Mouse (Mus musculus) heart, embryonic 12.5 days (tissue): ENCODE data around the gene Atg10. TPM values are rescaled to one million over a fixed set of nuclear protein-coding genes. Genes with fewer than 3 reads are reported as not detected.

Experiments
- ATAC-seq: fragments of 200-750 bp; cut with Nextera tagmentation; 2 replicates; pipeline ENCODE4 v1.8.0; 2017; ENCODE audit warnings: moderate TSS enrichment, moderate library complexity; ENCODE audit not compliant: insufficient number of reproducible peaks, low FRiP score
- H3K27ac ChIP-seq: fragments of 300-500 bp; sonication (generic); 2 replicates; pipeline ENCODE4 v1.5.1; 2016; ENCODE audit warnings: mild to moderate bottlenecking, moderate library complexity; ENCODE audit not compliant: poor library complexity, severe bottlenecking
- H3K27me3 ChIP-seq: fragments of 300-500 bp; sonication (generic); replicated peaks from 2 replicates; pipeline ENCODE4 v1.6.1; 2016; ENCODE audit warnings: mild to moderate bottlenecking, moderate library complexity
- H3K36me3 ChIP-seq: fragments of 300-500 bp; sonication (generic); 2 replicates; pipeline ENCODE4 v1.6.1; 2016; ENCODE audit warnings: mild to moderate bottlenecking, moderate library complexity
- H3K4me1 ChIP-seq: fragments of 300-500 bp; sonication (generic); replicated peaks from 2 replicates; pipeline ENCODE4 v1.6.1; 2016; ENCODE audit warnings: mild to moderate bottlenecking
- H3K4me2 ChIP-seq: fragments of 300-500 bp; sonication (generic); 2 replicates; pipeline ENCODE4 v1.6.1; 2016; ENCODE audit warnings: mild to moderate bottlenecking, moderate library complexity
- H3K4me3 ChIP-seq: fragments of 300-500 bp; sonication (generic); 2 replicates; pipeline ENCODE4 v1.5.1; 2016; ENCODE audit warnings: mild to moderate bottlenecking
- H3K9ac ChIP-seq: fragments of 300-500 bp; sonication (generic); 2 replicates; pipeline ENCODE4 v1.6.1; 2016; ENCODE audit warnings: mild to moderate bottlenecking, moderate library complexity
- H3K9me3 ChIP-seq: fragments of 300-500 bp; sonication (generic); replicated peaks from 2 replicates; pipeline ENCODE4 v1.6.1; 2016; ENCODE audit warnings: mild to moderate bottlenecking, moderate library complexity
- whole genome bisulfite sequencing: fragments of 180-500 bp; shearing (Covaris S2); methylation state at CpG from one replicate; pipeline ENCODE4 v1.1.7; 2016; 5-methylcytosine and 5-hydroxymethylcytosine counted together
- polyA plus RNA-seq: library from polyadenylated mRNA; unstranded; fragments of >200 nt; fragmentation: Nextera tagmentation; extraction: Ambion mirVana; gene quantifications from 2 replicates; pipeline ENCODE4 v1.2.1, GENCODE M21; 2016

Gene Atg10
- polyA plus RNA-seq, 1 experiment from 2014 or later = 25.5 TPM

DNA sequence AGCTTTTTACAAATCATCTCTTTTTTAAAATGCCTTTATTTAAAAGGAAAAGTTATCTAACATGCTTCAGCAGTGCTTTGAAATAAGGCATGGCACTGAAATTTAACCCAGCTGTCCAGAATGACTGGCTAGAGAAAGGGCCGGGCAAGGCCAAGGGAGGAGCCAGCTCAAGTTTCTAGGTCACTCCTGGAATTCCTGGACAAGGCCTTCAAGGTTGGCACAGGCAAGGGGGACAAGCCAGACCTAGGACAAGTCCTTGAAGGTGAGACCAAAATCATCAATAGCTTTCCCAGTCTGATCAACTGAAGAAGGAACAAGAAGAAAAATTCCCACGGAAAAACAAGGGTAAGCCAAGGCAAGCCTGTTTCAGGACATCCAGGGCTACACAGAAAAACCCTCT lies 63.9 kb downstream of the Atg10 start:
- no peaks in the 10 kb centered on the region for H3K9me3 ChIP-seq
- H3K4me1 ChIP-seq = peaks cover 15% of the 10 kb centered on the region
- no peak overlapping the region for H3K4me2 ChIP-seq
- no peaks in the 10 kb centered on the region for H3K27me3 ChIP-seq
- no peak for ATAC-seq
- no peaks in the 10 kb centered on the region for H3K36me3 ChIP-seq
- no peak overlapping the region for H3K4me3 ChIP-seq
- H3K9ac ChIP-seq = no peak overlapping the region
- no peak overlapping the region for H3K27ac ChIP-seq
- 78% methylated on average over 2 of the region's 2 CpGs for WGBS

GRCm38 (mm10) chr13:91157941-91158340 lies 65.8 kb downstream of the Atg10 start:
- Histone ChIP-seq H3K9me3 (no peaks in the 10 kb centered on the region), H3K27me3 (no peaks in the 10 kb centered on the region), H3K4me3 (no peak overlapping the region), H3K9ac (no peak overlapping the region), H3K27ac (no peak overlapping the region), H3K36me3 (no peaks in the 10 kb centered on the region), H3K4me2 (no peak overlapping the region), H3K4me1 (peaks cover 6% of the 10 kb centered on the region)
- ATAC-seq = no peak
- 84% methylated on average over 4 of the region's 4 CpGs for WGBS

DNA sequence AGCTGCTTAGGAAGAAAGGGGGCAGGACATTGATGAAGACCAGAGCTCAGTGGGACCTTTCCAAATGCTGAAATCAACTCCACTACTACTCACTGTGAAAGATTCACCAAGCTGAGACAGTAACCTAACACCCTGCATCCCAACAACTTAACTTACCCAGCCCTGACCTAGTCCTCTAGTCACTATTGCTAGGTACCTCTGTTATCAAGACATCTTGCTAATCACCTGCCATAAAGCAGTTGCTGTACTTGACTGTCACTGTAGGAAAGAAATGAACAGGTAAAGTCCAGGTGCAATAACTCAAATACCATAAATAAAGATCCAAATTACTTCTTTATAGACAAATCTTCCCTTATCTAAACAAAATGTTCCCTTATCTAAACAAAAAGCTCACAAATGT lies 66.3 kb downstream of the Atg10 start:
- no peak for ATAC-seq
- no peak overlapping the region for H3K9ac ChIP-seq
- peaks cover 2% of the 10 kb centered on the region; the same call in 1 of the 2 replicates for H3K4me1 ChIP-seq
- H3K36me3 ChIP-seq = no peaks in the 10 kb centered on the region
- no peaks in the 10 kb centered on the region for H3K27me3 ChIP-seq
- no peak overlapping the region for H3K4me2 ChIP-seq
- H3K4me3 ChIP-seq = no peak overlapping the region
- H3K9me3 ChIP-seq = no peaks in the 10 kb centered on the region
- no peak overlapping the region for H3K27ac ChIP-seq

DNA sequence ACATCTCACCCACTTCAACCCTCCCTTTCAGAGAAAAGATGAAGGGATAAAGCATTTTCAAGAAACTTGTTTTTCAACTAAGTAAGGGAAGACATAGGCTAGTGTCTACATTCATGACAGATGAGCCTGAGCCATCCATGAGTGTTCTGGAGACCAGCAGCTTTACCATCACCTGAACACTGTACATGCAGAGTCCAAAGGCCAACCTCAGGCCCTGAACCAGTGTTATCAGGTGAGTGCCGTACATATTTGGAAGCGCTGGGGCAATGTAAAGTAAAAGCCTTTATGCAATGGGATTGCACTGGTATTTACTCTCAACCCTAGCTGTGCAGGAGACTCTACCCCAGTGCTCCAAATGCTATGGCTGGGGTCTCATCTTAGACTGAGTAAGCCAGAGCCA lies 66.8 kb downstream of the Atg10 start:
- Histone ChIP-seq H3K4me3 (no peak overlapping the region), H3K4me1 (no peaks in the 10 kb centered on the region), H3K36me3 (no peaks in the 10 kb centered on the region), H3K27me3 (no peaks in the 10 kb centered on the region), H3K9ac (no peak overlapping the region), H3K9me3 (no peaks in the 10 kb centered on the region), H3K27ac (no peak overlapping the region), H3K4me2 (no peak overlapping the region)
- ATAC-seq = no peak
- 81% methylated on average over 2 of the region's 2 CpGs for WGBS

- WGBS = 82% methylated on average over 5 of the region's 5 CpGs
- no peak for ATAC-seq
These were observed 67.5 kb downstream of the Atg10 start for GRCm38 (mm10) chr13:91156308-91156707.

DNA sequence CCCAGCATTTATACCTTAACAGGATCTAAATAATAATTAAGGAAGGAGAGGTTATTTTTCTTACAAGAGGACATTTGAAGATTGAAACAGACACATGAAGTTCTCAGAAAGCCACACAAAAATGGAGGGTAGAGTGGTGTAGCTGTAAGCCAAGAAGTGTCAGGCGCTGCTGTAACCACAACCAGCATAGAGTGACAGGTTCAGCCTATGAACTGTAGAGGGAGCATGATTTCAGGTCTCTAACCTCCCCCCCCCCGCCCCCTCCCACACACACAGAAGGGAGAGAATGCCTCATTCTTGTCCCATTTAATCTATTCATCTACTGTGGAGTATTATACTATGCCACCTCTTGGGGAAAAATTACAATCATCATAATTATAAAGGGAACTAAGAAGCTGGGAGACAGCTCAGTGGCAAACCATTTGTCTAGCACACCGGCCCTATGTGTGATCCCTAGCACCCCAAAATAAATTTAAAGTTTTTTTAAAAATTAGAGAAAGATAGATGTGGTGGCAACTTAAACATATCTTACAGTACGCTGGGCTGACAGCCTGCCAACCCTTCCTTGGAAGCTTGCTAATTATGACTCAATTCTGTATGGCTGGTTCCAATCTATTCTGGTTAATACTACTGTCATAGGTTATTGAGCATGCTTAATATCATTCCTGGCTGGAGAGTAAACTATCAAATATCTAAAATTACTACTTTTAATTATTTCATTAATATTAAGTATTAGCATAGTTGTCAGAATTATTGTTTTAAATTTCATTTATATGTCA lies 68.2 kb downstream of the Atg10 start:
- H3K9me3 ChIP-seq = no peaks in the 10 kb centered on the region
- WGBS = 81% methylated on average over 4 of the region's 4 CpGs
- no peaks in the 10 kb centered on the region for H3K36me3 ChIP-seq
- no peaks in the 10 kb centered on the region for H3K4me1 ChIP-seq
- H3K9ac ChIP-seq = no peak overlapping the region
- H3K27ac ChIP-seq = no peak overlapping the region
- ATAC-seq = no peak
- H3K27me3 ChIP-seq = no peaks in the 10 kb centered on the region
- H3K4me2 ChIP-seq = no peak overlapping the region
- no peak overlapping the region for H3K4me3 ChIP-seq

More at GRCm38 (mm10) chr13:91156308-91156707, 67.5 kb downstream of the Atg10 start:
- no peaks in the 10 kb centered on the region for H3K36me3 ChIP-seq
- H3K27me3 ChIP-seq = no peaks in the 10 kb centered on the region
- H3K9ac ChIP-seq = no peak overlapping the region
- H3K27ac ChIP-seq = no peak overlapping the region
- H3K4me3 ChIP-seq = no peak overlapping the region
- H3K4me2 ChIP-seq = no peak overlapping the region
- H3K4me1 ChIP-seq = no peaks in the 10 kb centered on the region
- H3K9me3 ChIP-seq = no peaks in the 10 kb centered on the region

GRCm38 (mm10) chr13:91154622-91155021 lies 69.1 kb downstream of the Atg10 start:
- Histone ChIP-seq H3K27me3 (no peaks in the 10 kb centered on the region), H3K4me3 (no peak overlapping the region), H3K9me3 (peaks cover 3% of the 10 kb centered on the region; the same call in 1 of the 2 replicates), H3K36me3 (0 out of 2 replicates have a peak, but pooled peaks cover 2% of the 10 kb centered on the region), H3K27ac (no peak overlapping the region), H3K4me2 (no peak overlapping the region), H3K4me1 (no peaks in the 10 kb centered on the region), H3K9ac (no peak overlapping the region)
- no peak for ATAC-seq
- 82% methylated on average over 7 of the region's 7 CpGs for WGBS

GRCm38 (mm10) chr13:91136337-91136736 lies 87.4 kb downstream of the Atg10 start:
- no peaks in the 10 kb centered on the region for H3K36me3 ChIP-seq
- H3K9ac ChIP-seq = no peak overlapping the region

DNA sequence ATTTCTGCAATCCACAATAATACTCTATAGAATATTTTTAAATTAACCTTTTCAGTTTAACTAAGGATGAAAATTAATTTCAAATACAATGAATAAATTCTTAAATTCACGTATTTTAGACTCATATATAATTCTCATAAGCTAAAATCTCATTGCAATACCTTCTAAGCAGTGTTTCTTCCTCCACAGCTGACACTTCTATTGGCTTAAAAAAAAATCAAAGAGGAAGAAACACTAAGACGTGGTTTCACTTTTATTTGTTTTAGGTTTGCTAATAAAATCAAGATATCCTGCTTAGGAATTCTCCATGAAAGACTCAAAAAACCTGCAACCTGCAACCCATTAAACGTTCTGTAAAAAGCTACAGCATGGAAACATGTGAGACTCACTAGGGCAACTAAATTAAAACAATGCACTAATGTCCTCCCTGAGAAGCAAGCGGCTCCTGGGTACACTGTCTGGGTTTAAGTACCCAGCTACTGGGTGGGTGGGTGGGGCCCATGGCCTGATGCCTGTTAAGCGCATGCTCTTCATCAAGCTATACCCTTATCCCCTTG lies 90.4 kb downstream of the Atg10 start:
- no peaks in the 10 kb centered on the region for H3K9me3 ChIP-seq
- no peak for ATAC-seq
- H3K36me3 ChIP-seq = no peaks in the 10 kb centered on the region
- no peak overlapping the region for H3K4me3 ChIP-seq
- H3K4me2 ChIP-seq = no peak overlapping the region
- WGBS = 74% methylated on average over 5 of the region's 5 CpGs
- no peaks in the 10 kb centered on the region for H3K27me3 ChIP-seq
- H3K4me1 ChIP-seq = peaks cover 14% of the 10 kb centered on the region
- no peak overlapping the region for H3K27ac ChIP-seq
- no peak overlapping the region for H3K9ac ChIP-seq

More at GRCm38 (mm10) chr13:91136337-91136736, 87.4 kb downstream of the Atg10 start:
- Histone ChIP-seq H3K27me3 (no peaks in the 10 kb centered on the region), H3K4me1 (peaks cover 7% of the 10 kb centered on the region), H3K4me3 (no peak overlapping the region), H3K27ac (no peak overlapping the region), H3K9me3 (no peaks in the 10 kb centered on the region), H3K4me2 (no peak overlapping the region)
- no peak for ATAC-seq

GRCm38 (mm10) chr13:91129071-91129470 lies 94.7 kb downstream of the Atg10 start:
- peaks cover 15% of the 10 kb centered on the region for H3K4me1 ChIP-seq

GRCm38 (mm10) chr13:91128581-91128980 lies 95.2 kb downstream of the Atg10 start:
- no peak for ATAC-seq
- Histone ChIP-seq H3K9me3 (no peaks in the 10 kb centered on the region), H3K4me3 (no peak overlapping the region), H3K4me1 (peaks cover 15% of the 10 kb centered on the region), H3K4me2 (no peak overlapping the region), H3K27me3 (no peaks in the 10 kb centered on the region), H3K9ac (no peak overlapping the region), H3K27ac (no peak overlapping the region), H3K36me3 (no peaks in the 10 kb centered on the region)
- 59% methylated on average over 1 of the region's 1 CpGs for WGBS

More at GRCm38 (mm10) chr13:91129071-91129470, 94.7 kb downstream of the Atg10 start:
- ATAC-seq = no peak
- Histone ChIP-seq H3K27me3 (no peaks in the 10 kb centered on the region), H3K27ac (no peak overlapping the region), H3K4me3 (no peak overlapping the region), H3K9me3 (no peaks in the 10 kb centered on the region), H3K9ac (no peak overlapping the region), H3K36me3 (no peaks in the 10 kb centered on the region), H3K4me2 (no peak overlapping the region)
- 40% methylated on average over 7 of the region's 7 CpGs for WGBS
